Mouse (Mus musculus): ENCODE results near the gene Shd.

GRCm38 (mm10) chr17:55948647-55949046 is 21.6 kb upstream of the Shd start:
- TF ChIP-seq CTCF (IDR thresholded peaks at IDR 0.05; ENCODE audit: insufficient read depth, low read depth, low read length) (no peak), POLR2A (IDR thresholded peaks at IDR 0.05; ENCODE audit: insufficient read depth, low read depth, low read length) (no peak)
